In the genomic region with DNA sequence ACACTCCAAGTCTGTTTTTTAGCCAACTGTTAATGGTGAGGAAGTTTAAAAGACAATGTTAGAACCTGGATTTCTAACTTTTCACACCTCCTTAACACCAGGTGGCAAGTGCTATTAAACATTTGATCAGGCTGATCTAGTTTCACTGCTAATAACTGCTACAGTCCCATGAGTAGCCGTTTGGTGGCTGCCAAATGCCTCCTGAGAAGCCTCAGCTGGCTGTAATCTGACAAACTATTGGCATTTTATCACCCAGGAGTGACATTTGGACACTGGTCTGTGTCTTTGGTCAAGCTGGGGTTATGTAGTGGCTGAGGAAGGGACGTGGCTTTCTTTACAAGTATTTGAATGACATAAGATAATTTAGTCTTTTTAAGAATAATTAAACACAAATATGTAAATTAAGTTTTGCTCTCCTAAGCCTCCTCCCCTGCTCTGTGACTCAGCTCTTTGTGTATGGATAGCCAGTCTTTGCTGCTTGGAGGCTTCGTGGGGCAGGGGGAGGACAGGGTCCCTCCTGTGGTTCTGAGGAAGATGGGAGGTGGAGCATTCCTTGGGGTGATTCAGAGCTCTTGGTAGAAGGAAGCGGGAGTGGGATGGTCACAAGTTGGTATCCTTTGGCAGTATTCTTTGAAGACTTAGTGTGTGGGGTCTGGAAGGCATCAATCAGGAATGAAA, we compare ENCODE assay signal across 20 mouse cellular contexts.
A peak's percentile ranks its signal among the peaks of the same experiment; 100 is the strongest.
DNase-seq lines count a peak whose midpoint lies in the region; ATAC-seq and TF ChIP-seq lines count a peak whose summit lies in the region.
"Had no signal": no experiment of that assay in that cellular context is flagged by ENCODE, and none has a peak within 500 bp of the region (broad histone marks: within the 10 kb centered on the region; RNA-seq: fewer than 3 reads in every experiment).

No protein-coding gene starts in this region.

- H3K36me3 ChIP-seq in kidney, embryonic 14.5 days (ENCODE audit: control insufficient read depth, insufficient read depth, low read length) = no peaks in the 10 kb centered on the region
- H3K36me3 ChIP-seq in G1E (replicated peaks) = peaks cover 20% of the 10 kb centered on the region
- H3K36me3 ChIP-seq: embryonic facial prominence, embryonic 12.5 days; heart, embryonic 10.5 days; neural tube, embryonic 15.5 days had no signal

- 15% methylated on average over 4 of the region's 4 CpGs for WGBS in kidney, embryonic 14.5 days

- no peak overlapping the region for H3K4me3 ChIP-seq in kidney, embryonic 14.5 days (ENCODE audit: low read length)
- H3K4me3 ChIP-seq in G1E (ENCODE audit: low read depth, low read length) = no peak overlapping the region
- H3K4me3 ChIP-seq: embryonic facial prominence, embryonic 12.5 days; forebrain, embryonic 10.5 days; heart, embryonic 10.5 days; neural tube, embryonic 15.5 days had no signal

- no peak overlapping the region for H3K4me2 ChIP-seq in kidney, embryonic 14.5 days (replicated peaks; ENCODE audit: low read depth, low read length)
- H3K4me2 ChIP-seq: embryonic facial prominence, embryonic 12.5 days; neural tube, embryonic 15.5 days had no signal

- no peak overlapping the region for H3K9ac ChIP-seq in kidney, embryonic 14.5 days (ENCODE audit: low read depth, low read length)
- H3K9ac ChIP-seq: embryonic facial prominence, embryonic 12.5 days; neural tube, embryonic 15.5 days had no signal

- TF ChIP-seq CTCF in G1E (IDR thresholded peaks at IDR 0.05; ENCODE audit: low read depth, low read length) = no peak

- no peak overlapping the region for H3K27ac ChIP-seq in kidney, embryonic 14.5 days (ENCODE audit: low read depth, low read length)
- H3K27ac ChIP-seq: embryonic facial prominence, embryonic 12.5 days; forebrain, embryonic 10.5 days; heart, embryonic 10.5 days; hindbrain, postnatal 0 days; neural tube, embryonic 15.5 days; stomach, postnatal 0 days had no signal

- H3K27me3 ChIP-seq in kidney, embryonic 14.5 days (ENCODE audit: control insufficient read depth, insufficient read depth, low read length) = no peaks in the 10 kb centered on the region
- H3K27me3 ChIP-seq in G1E (ENCODE audit: insufficient read depth, low read length) = no peaks in the 10 kb centered on the region
- H3K27me3 ChIP-seq: embryonic facial prominence, embryonic 12.5 days; neural tube, embryonic 15.5 days had no signal

- DNase-seq in kidney, adult 9 months = no peak
- peak; percentile 4 for DNase-seq in 3134 (ENCODE audit: extremely low read depth, insufficient read length, low spot score)
- DNase-seq in G1E (ENCODE audit: low spot score) = peak; percentile 13
- DNase-seq in left cerebral cortex, adult 9 months (ENCODE audit: low spot score in 2 of 2) = no peak
- no peak for DNase-seq in embryo, embryonic 9.5 days (ENCODE audit: extremely low spot score)
- DNase-seq in MN1 (ENCODE audit: low spot score) = no peak
- DNase-seq: cerebellum, postnatal 14 days; heart, postnatal 14 days; kidney, adult 8-10 months; lung, postnatal 36 days; retina, postnatal 1 day; thymus, postnatal 25 days had no signal

- no peaks in the 10 kb centered on the region for H3K4me1 ChIP-seq in kidney, embryonic 14.5 days (ENCODE audit: control insufficient read depth, insufficient read depth, low read length)
- peaks cover 27% of the 10 kb centered on the region for H3K4me1 ChIP-seq in G1E (ENCODE audit: insufficient read depth, low read depth, low read length)
- H3K4me1 ChIP-seq: embryonic facial prominence, embryonic 12.5 days had no signal

- ATAC-seq in kidney, embryonic 14.5 days (ENCODE audit: low FRiP score, low TSS enrichment) = peak; percentile 80; the same call in 1 of the 2 replicates
- peak; percentile 40; the same call in 1 of the 2 replicates for ATAC-seq in G1E (ENCODE audit: extremely low read depth, insufficient number of reproducible peaks, low FRiP score, poor library complexity, severe bottlenecking)
- peak; percentile 50 for ATAC-seq in granulocyte monocyte progenitor cell, adult 5-6 weeks (replicated peaks; ENCODE audit: poor library complexity, severe bottlenecking)
- ATAC-seq: hindbrain, postnatal 0 days had no signal

- H3K9me3 ChIP-seq in kidney, embryonic 14.5 days (ENCODE audit: control insufficient read depth, low read length) = no peaks in the 10 kb centered on the region
- H3K9me3 ChIP-seq in G1E (replicated peaks) = no peaks in the 10 kb centered on the region
- H3K9me3 ChIP-seq: embryonic facial prominence, embryonic 12.5 days; forebrain, embryonic 10.5 days; heart, embryonic 10.5 days; neural tube, embryonic 15.5 days had no signal

Comparison
In these comparisons a context has a peak if more than half of its experiments do, and no peak if none do; other contexts are left out.
1. DNase-seq: peak in 3134 (single experiment) and G1E (single experiment); none in kidney, adult 9 months (single experiment), left cerebral cortex, adult 9 months (0 of 2), embryo, embryonic 9.5 days (single experiment) and MN1 (single experiment).
2. Peak in every context shown above with its lines, with median percentiles within 50 percentile points of each other: ATAC-seq.